Mouse (Mus musculus) liver, adult (tissue): ENCODE measurements around the gene Cyp3a57.

Experiments
- GATA4 ChIP-seq: IDR thresholded peaks from 2 replicates; pipeline ENCODE4 v1.6.1; 2014; ENCODE audit warnings: mild to moderate bottlenecking, low read length; ENCODE audit not compliant: insufficient replicate concordance

Cyp3a57 gene

DNA sequence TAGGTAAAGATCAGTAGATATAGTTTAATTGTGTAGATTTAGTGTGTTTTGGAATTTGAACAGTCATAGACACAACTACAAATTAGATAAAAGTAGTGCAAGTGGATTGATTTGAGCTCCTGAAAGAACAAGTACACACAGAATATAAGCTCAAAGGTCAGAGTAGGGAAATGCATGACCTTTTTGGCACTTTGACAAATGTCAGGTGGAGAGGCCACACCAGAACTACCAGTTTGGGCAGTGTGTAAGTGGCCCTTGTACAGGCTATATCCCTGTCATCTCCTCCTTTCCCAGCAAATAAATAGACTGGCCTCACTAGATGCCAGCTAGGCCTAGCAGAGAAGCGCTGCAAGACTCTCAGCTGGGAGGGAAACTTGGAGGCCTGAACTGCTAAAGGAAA, at the start of gene Cyp3a57:
Gene Cyp3a57 (plus strand): TSS at position 339 of the 400 bp plus-strand sequence.
- no peak for TF ChIP-seq GATA4

DNA sequence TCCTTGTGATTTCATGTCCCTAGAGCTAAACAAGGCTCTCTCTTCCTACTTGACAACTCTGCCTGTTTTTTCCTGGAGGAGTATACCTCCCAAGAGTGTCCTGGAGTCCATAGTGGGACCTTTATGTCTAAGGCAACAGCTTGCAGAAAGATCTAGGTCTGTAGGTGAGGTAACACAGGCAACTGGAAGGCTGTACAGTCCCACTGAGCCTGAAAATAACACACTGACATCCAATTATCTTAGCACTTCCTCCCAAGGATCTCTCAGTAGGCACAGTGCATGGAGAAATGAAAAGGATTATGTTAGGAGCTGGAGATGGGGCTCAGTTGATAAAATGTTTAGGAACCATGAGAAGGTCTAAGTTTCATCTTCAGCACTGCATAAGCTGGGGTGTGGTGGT, 44.6 kb upstream of the Cyp3a57 start:
- no peak for TF ChIP-seq GATA4

DNA sequence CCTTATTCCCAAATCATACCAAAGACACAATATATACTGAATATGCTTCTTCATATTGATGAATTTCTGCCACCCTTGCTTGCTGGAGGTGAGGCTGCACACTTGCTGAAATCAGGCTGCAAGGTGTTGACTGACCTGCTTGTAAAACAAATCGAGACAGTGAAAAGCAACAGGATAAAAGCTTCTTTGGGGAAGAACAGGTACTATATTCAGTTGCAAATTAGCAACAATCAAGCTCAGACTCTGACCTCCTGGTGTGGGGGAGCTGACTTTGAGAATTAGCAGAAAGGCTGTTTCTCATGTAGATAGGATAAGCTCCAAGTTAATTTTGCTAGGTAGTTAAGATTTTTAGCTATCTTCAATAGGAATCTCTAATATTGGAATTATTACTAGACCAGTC, 42.7 kb upstream of the Cyp3a57 start:
- TF ChIP-seq GATA4: no peak

DNA sequence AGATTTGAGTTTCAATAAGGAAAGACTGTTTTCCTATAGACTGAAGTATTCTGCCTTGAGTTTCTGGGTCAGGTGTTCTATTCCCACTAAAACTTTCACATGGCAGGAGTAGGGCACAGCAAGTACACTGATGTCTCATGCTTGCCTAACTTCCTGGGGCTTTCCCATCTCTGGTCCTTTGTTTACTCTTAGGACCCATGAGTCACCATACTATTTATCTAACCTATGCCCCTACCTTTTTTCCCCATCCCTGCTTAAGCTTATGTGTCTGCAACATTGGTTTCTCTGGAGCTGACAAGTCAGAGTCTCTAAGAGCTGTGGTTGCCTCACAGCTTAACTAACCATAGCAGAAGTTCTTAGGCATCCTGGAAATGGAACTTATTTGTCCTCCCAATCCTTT, 31.2 kb upstream of the Cyp3a57 start:
- TF ChIP-seq GATA4: no peak

DNA sequence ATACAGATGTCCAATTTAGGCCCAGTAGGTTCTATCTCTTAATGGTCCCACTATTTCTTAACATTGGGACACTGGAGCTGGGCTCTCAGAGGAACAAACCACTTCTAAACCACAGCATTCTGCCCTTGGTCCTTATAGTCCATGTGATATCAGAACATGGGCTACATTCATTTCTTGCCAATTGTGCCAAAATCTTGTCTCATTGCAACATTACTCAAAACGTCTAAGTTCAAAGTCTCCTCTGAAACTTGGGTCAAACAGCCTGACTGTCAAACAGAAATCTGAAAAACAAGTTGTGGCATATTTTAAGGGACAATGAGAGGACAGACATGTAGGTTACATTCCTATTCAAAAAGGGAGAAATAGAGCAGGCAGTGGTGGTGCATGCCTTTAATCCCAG, 27.9 kb upstream of the Cyp3a57 start:
- TF ChIP-seq GATA4: no peak

DNA sequence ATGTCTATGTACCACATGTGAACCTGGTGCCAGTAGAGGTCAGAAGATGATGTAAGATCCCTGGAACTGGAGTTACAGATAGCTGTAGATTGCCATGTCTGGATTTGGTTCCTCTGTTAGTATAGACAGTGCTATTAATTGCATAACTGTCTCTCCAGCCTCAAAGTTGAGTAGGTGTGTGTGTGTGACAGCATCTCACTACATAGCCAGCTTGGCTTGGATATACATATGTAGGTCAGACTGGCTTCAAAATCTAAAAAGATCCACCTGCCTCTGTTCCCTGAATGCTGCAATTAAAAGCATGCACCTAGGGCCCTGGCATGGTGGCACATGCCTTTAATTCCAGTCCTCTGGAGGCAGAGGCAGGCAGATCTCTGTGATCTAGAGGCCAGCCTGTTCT, 4.6 kb downstream of the Cyp3a57 start:
- TF ChIP-seq GATA4: no peak

DNA sequence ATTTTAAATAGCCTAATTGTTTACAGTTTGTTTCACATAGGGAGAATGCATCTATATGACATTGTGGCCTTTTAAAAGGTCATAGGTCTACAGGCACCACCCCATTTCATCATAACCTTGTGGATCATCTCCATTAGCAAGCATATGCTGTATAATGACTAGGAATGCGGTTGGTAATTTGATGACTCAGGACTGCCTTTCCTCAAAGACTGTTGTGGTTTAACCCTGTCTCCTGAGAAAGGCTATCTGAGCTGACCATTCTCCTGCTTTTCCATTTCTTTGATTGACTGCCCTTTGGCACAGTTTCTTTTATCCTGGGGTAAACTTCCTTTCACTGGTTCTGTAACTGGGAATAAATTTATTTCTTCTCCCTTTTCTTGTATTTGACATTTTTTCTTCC, 8.0 kb downstream of the Cyp3a57 start:
- no peak for TF ChIP-seq GATA4

DNA sequence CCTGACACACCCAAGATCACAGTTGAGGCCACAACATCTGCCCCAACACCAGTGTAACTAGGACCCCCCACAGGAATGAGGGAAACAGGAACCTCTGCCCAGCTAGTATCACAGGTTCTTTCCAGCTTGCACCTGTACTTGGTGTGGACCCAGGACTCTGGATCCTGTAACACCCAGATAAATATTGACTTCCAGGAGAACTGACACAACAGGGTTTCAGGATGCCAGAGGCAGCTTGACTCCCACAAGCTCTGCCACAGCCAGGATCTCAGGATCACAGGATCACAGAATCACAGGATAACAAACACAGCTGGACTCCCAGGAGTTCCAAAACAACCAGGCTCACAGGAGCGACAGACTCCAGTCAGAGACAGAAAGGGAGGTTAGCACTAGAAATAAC, 77.2 kb downstream of the Cyp3a57 start:
- no peak for TF ChIP-seq GATA4

DNA sequence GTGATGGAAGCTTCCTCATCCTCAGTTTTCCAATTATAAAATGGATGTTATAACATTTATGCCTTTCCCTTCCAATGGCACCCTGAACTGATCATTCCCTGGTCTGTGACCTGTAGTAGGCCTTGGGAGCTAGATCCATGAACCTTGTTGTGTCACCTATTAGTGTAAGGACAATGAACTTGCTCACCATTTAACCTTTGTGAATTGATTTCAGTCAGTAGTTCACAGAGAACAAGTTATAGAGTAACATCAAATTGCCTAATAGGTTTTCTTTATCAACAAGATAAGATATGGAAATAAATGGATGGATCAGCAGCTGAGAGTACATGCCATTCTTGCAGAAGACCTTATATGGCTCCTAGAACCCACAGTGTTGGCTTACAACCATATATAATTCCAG, 85.9 kb downstream of the Cyp3a57 start:
- peak; percentile 89 for TF ChIP-seq GATA4

DNA sequence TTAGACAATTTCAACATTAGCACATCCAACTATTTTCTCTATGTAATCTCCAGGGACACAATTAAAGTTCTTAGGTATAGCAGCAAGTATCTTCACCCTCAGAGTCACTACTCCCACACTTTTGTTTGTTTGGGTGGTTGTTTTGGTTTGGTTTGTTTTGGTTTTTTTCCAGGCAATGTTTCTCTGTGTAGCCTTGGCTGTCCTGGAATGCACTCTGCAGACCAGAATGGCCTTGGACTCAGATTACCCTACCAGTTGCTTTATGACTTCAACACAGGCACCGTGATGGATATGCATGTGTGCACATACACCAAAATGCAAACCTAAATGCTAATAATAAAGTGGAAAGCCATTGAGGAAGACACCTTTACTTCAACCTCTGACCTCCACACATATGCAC, 88.6 kb downstream of the Cyp3a57 start:
- TF ChIP-seq GATA4: no peak
